Mouse (Mus musculus): Measurements from ENCODE around the gene 1520401A03Rik.
A peak's percentile ranks its signal among the peaks of the same experiment; 100 is the strongest.

The 1520401A03Rik gene

GRCm38 (mm10) chr17:23699131-23700077 lies 23.2 kb downstream of the 1520401A03Rik start:
- peak; percentile 75 to 83 for DNase-seq

DNA sequence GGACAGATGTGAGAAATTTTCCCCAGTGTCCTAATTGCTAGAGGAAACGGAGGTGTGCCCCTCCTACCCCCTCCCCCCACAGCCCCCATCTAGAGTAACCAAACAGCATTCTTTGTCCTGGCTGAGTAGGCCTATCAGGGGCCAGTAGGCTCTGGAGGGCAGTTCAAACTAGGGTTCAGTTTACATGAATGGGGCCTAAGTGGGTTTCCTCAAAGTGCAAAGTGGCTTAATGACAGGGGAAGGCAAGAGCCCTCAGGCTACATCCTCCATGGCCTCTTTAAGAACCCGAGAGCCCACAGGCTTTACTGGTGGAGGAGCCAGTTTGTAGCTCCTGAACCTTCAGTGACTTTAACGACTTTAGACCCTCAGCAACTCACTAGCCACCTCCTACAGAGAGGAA lies 26.8 kb downstream of the 1520401A03Rik start:
- DNase-seq = no peak

- no peak for DNase-seq
Observed at GRCm38 (mm10) chr17:23694491-23694890, 28.1 kb downstream of the 1520401A03Rik start.

DNA sequence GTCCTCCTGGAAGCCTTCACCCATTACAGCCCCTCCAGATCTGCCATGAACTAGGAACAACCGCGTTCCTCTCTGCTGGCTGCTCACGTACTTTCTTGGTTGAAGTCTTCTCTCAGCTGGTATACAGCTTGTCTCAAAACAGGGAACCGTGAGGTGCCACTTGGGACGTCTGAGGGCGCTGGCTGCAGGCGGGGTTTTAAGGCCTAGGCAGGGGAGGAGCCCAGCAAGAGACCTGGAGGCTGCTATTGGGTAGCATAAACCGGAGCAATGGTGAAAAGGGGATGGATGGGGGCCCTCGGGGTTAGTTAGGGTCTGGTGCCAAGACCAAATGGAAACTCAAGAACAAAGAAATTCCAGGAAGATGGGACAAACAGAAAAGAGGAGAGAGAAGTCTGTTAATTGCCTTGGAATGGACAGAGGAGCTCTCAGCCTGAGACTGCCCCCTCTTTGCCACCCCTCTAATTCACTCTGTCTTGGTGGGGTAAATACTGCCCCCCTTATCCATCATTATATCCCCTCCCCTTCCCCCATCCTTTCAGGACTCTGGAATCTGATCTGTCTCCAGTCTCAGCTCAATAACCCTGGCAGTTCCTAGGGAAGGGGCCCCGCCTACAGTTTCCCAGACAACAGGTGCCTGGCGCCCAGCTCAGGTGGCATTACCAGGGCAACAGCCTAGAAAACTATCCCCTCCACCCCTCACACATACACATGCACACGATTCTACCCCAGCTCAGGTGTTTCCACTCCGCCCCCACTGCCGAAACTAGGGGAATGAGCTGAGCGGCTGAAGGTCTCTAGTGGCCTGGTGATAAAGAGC lies 38.5 kb downstream of the 1520401A03Rik start, which contains the start of gene Cldn9:
TSS of gene Cldn9 (minus strand) at position 171 of the 817 bp plus-strand sequence.
- DNase-seq = no peak

- DNase-seq = no peak
Observed at GRCm38 (mm10) chr17:23683226-23683625, 39.4 kb downstream of the 1520401A03Rik start.

GRCm38 (mm10) chr17:23682530-23682929 lies 40.1 kb downstream of the 1520401A03Rik start:
- DNase-seq = no peak

DNA sequence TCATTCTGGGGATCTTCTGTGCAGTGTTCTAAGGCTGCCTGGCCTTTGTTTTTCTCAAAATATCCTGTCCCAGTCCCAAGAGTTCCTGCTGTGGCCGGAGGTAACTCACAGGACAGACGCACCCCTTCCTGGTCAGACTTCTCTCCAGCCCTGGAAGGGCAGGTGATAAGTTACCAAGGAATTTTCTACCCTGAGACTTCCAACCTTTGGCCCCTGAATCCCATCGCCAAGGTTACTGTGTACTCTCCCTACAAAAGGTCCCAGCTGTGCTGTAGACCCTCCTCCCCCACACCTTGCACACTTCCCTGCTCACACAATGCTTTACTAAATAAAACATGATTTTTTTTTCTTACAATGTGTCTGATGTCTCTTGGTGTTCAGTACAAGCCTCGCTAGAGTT lies 40.5 kb downstream of the 1520401A03Rik start:
- DNase-seq = no peak

- DNase-seq = no peak
Observed at GRCm38 (mm10) chr17:23681086-23681485, 41.5 kb downstream of the 1520401A03Rik start.

GRCm38 (mm10) chr17:23680336-23680735 lies 42.2 kb downstream of the 1520401A03Rik start:
- no peak for DNase-seq

- DNase-seq = no peak
Observed at GRCm38 (mm10) chr17:23679127-23679835, 43.3 kb downstream of the 1520401A03Rik start, which contains the start of gene Cldn6. Gene Cldn6 (plus strand): TSS chr17:23679249.

DNA sequence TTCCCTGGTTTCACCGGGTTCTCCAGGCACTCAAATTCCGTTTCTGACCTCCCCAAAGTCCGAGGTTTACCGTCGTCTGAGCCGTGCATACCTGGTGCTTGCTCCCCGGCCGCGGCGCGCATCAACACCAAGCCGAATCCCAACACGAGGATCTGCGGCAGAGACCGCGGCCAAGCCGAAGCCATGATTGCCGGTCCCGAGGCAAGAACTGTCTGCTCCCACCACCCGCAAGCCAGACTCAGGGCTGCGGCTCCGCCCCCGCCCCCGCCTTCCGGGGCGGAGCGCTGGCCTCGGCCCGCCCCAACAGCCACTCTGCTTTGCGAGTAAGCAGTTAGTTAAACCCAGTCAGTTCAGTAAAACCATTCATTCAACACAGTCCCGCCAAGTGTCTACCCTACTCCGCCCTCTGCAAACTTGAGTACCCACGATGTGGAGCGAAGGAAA lies 45.3 kb downstream of the 1520401A03Rik start, which contains the start of gene Tnfrsf12a:
TSS of gene Tnfrsf12a (minus strand) at position 233 of the 444 bp plus-strand sequence.
- DNase-seq = peak; percentile 88 to 93

- peak; percentile 68 to 84 for DNase-seq
Observed at GRCm38 (mm10) chr17:23676473-23677031, 46.0 kb downstream of the 1520401A03Rik start.

- peak; percentile 60 to 75 for DNase-seq
Observed at GRCm38 (mm10) chr17:23675564-23676281, 46.9 kb downstream of the 1520401A03Rik start.

DNA sequence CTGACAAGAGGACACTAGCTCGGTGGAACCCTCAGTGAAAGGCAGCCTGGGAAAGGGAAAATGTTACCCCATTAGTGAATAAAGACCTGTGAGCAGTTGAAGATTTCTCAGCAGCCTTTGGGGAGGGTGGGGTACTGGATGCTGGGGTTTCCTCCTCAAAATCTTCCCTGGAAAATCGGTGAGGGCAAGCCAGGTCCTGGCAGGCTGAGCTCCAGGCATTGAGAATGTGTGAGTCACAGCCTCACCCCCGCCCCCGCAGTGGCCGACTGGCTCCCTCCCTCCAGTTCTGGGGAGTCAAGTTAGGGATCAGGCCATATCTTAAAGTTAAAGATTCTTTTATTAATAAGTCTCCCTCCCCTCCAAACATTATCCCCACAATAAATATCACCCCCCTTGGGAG lies 47.5 kb downstream of the 1520401A03Rik start:
- peak; percentile 66 to 84 for DNase-seq

DNA sequence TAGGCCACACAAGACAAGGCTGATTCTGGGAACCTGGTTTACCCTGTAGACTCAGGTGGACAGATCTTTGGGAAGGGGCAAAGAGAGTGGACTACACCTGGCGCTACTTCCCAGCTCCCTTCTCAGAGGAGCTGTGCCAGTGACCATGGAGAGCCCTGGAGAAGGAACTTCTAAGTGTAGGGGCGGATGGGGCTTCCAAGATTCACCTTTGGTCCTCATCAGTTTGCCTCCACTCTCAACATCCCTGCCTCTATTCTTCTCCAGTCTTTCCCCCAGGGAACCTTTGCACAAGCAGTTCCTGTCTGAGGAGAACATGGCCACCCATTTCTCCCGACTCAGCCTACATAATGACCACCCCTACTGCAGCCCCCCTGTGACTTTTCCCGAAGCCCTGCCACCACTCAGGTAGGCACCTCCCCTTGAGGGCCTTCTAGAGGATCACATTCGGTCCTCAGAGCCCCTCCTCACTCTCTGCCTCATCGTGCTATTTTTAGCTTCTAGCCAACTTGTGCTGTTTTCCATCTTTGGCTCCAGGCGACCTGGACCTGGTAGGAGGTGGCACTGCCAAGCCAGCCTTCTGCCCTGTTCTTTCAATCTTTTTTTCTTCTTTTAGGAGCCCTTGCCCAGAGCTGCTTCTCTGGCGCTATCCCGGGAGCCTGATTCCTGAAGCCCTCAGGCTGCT lies 48.2 kb downstream of the 1520401A03Rik start:
- DNase-seq = peak; percentile 60 to 66

DNA sequence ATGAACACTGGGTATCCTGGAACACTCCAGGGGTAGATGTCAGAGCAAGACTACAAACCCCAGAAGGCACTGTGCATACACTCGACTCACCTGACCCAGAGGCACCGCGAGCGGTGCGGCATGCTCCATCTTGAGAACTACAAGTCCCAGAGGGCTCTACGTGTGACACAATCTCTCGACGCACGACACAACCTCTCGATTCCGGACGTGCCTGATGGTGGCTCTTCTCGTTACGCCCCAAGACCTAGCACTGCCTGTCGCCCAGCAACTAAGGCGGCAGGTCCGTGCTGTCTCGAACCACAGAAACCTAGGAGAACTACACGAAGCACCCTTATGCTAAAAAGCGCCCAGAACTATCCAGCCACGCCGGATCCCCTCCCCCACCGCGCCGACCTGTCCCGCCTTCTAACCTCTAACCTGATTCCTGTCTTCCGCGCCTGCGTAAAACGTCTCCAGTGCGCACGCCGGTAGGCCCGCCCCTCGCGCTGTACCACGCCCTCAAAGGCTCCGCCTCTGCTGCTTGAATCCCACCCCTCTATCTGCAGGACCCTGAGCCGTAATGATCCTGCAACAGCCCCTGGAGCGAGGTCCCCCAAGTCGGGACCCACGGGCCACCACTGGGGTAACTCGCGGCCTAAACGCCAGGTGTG lies 49.0 kb downstream of the 1520401A03Rik start, which contains the start of the genes Hcfc1r1 and Thoc6:
TSS of gene Hcfc1r1 (plus strand) at position 173 of the 650 bp plus-strand sequence.
TSS of gene Thoc6 (minus strand) at position 459 of the 650 bp plus-strand sequence.
- DNase-seq = peak; percentile 96 to 97

- DNase-seq = no peak
Observed at GRCm38 (mm10) chr17:23672761-23673160, 49.8 kb downstream of the 1520401A03Rik start.

- no peak for DNase-seq
Observed at GRCm38 (mm10) chr17:23671519-23671918, 51.1 kb downstream of the 1520401A03Rik start.

- no peak for DNase-seq
Observed at GRCm38 (mm10) chr17:23670516-23671074, 52.0 kb downstream of the 1520401A03Rik start.

DNA sequence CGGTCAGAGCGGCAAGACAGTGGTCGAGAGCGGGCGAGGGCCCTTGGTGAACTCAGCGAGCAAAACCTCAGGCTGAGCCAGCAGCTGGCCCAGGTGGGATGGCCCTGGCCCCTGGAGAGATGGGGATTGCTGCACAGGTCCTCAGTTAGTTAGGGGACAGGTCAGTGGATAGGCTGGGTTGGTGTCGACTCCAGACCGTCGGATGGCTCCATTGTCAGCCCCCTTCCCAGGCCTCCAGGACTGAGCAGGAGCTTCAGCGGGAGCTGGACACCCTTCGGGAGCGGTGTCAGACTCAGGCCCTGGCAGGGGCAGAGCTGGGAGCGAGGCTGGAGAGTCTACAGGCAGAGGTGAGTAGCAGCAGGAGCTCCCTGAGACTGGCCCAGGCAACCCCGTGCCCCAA lies 57.1 kb downstream of the 1520401A03Rik start:
- DNase-seq = no peak

Data from cerebellum, postnatal 25 days (tissue).